Comparison of ENCODE assay signal across 8 mouse cellular contexts in genomic region chr15:12490969-12491368, GRCm38 (mm10).
DNase-seq lines count a peak whose midpoint lies in the region; ATAC-seq lines count a peak whose summit lies in the region.

No protein-coding gene starts in this region.

- H3K4me3 ChIP-seq in forebrain, embryonic 11.5 days (ENCODE audit: low read depth, low read length), result no peak overlapping the region
- H3K4me3 ChIP-seq in forebrain, embryonic 10.5 days, result no peak overlapping the region
- H3K4me3 ChIP-seq in limb, embryonic 15.5 days, result no peak overlapping the region

- H3K27me3 ChIP-seq in forebrain, embryonic 11.5 days (ENCODE audit: control insufficient read depth, insufficient read depth, low read length), result no peaks in the 10 kb centered on the region
- H3K27me3 ChIP-seq in forebrain, embryonic 10.5 days (ENCODE audit: poor library complexity, severe bottlenecking), result no peaks in the 10 kb centered on the region
- H3K27me3 ChIP-seq in limb, embryonic 15.5 days, result no peaks in the 10 kb centered on the region

- 49% methylated on average over 3 of the region's 3 CpGs for WGBS in forebrain, embryonic 11.5 days
- 42% methylated on average over 3 of the region's 3 CpGs for WGBS in forebrain, embryonic 10.5 days
- 49% methylated on average over 3 of the region's 3 CpGs for WGBS in limb, embryonic 15.5 days

- no peaks in the 10 kb centered on the region for H3K36me3 ChIP-seq in forebrain, embryonic 11.5 days (ENCODE audit: control insufficient read depth, insufficient read depth, low read length)
- H3K36me3 ChIP-seq in forebrain, embryonic 10.5 days (replicated peaks), result no peaks in the 10 kb centered on the region
- H3K36me3 ChIP-seq in limb, embryonic 15.5 days, result no peaks in the 10 kb centered on the region

- H3K27ac ChIP-seq in forebrain, embryonic 11.5 days (ENCODE audit: low read depth, low read length), result no peak overlapping the region
- no peak overlapping the region for H3K27ac ChIP-seq in forebrain, embryonic 10.5 days
- H3K27ac ChIP-seq in limb, embryonic 15.5 days, result peak overlapping the region; percentile 68

- H3K4me2 ChIP-seq in forebrain, embryonic 11.5 days (ENCODE audit: low read depth, low read length, severe bottlenecking), result no peak overlapping the region
- no peak overlapping the region for H3K4me2 ChIP-seq in limb, embryonic 15.5 days

- H3K4me1 ChIP-seq in forebrain, embryonic 11.5 days (replicated peaks; ENCODE audit: control insufficient read depth, insufficient read depth, low read length), result no peaks in the 10 kb centered on the region
- peaks cover 23% of the 10 kb centered on the region for H3K4me1 ChIP-seq in forebrain, embryonic 10.5 days
- H3K4me1 ChIP-seq in limb, embryonic 15.5 days, result peaks cover 14% of the 10 kb centered on the region

- H3K9me3 ChIP-seq in forebrain, embryonic 11.5 days (ENCODE audit: control insufficient read depth, low read length), result no peaks in the 10 kb centered on the region
- H3K9me3 ChIP-seq in forebrain, embryonic 10.5 days, result no peaks in the 10 kb centered on the region
- no peaks in the 10 kb centered on the region for H3K9me3 ChIP-seq in limb, embryonic 15.5 days

- ATAC-seq in forebrain, embryonic 11.5 days (replicated peaks; ENCODE audit: low FRiP score), result no peak
- ATAC-seq in limb, embryonic 15.5 days (ENCODE audit: insufficient number of reproducible peaks, low FRiP score, low TSS enrichment, low read depth), result peak; percentile 22; the same call in 1 of the 2 replicates
- no peak for ATAC-seq in monocyte, adult 5-6 weeks (replicated peaks; ENCODE audit: insufficient number of reproducible peaks, low FRiP score, low TSS enrichment, poor library complexity, severe bottlenecking)

- peak overlapping the region; percentile 16; the same call in 1 of the 2 replicates for H3K9ac ChIP-seq in forebrain, embryonic 11.5 days (ENCODE audit: low read length)
- H3K9ac ChIP-seq in limb, embryonic 15.5 days, result no peak overlapping the region

- no peak for DNase-seq in forebrain, embryonic 11.5 days (ENCODE audit: low spot score)
- DNase-seq in forebrain, embryonic 10.5 days (ENCODE audit: extremely low spot score, low spot score), result no peak
- DNase-seq in adrenal gland, postnatal 25 days, result peak; percentile 32
- peak; percentile 83 to 84 for DNase-seq in heart, adult 18-20 months
- DNase-seq in kidney, adult 9 months, result peak; percentile 72
- DNase-seq in right cerebral cortex, postnatal 25 days, result peak; percentile 23

Comparison
In these comparisons a context has a peak if more than half of its experiments do, and no peak if none do; other contexts are left out.
1. DNase-seq: peak in adrenal gland, postnatal 25 days (single experiment), heart, adult 18-20 months (2 of 2), kidney, adult 9 months (single experiment) and right cerebral cortex, postnatal 25 days (single experiment); none in forebrain, embryonic 11.5 days (single experiment) and forebrain, embryonic 10.5 days (single experiment).